Mouse (Mus musculus) layer of hippocampus, adult 8-10 months (tissue): ENCODE data around the gene Cdan1. TPM values are rescaled to one million over a fixed set of nuclear protein-coding genes. Genes with fewer than 3 reads are reported as not detected.
A peak's percentile ranks its signal among the peaks of the same experiment; 100 is the strongest.
"Not testable (repeated sequence)": the region's sequence is repeated elsewhere in the genome, so short reads cannot be mapped to it uniquely, and the experiment has no call there.

Experiments
- DNase-seq, 2 experiments: peaks; one replicate each; pipeline ENCODE4 v3.0.0; 2022; ENCODE audit warnings: low spot score in 2 of 2
- total RNA-seq, 4 experiments: library from RNA; stranded (reverse); gene quantifications; 2 replicates each; pipeline ENCODE4 v1.2.4; 2022

Gene Cdan1
- total RNA-seq, 4 experiments from 2014 or later = 27.0 to 35.3 (median 29.6) TPM

DNA sequence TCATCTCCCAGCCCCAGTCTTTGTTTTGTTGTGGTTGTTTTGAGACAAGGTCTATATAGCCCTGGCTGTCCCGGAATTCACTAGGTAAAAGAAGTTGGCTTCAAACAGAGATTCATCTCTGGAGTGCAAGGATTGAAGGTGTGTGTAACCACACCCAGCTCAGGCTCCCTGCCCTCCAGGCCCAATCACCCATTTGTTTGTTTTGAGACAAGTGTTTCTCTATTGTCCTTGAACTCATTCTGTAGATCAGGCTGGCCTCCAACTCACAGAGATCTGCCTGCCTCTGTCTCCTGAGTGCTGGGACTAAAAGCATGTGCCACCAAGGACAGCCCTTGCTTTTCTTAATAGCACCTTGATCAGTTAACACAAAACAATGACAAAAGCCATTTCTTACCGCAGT lies 101.9 kb downstream of the Cdan1 start:
- DNase-seq = no peak

DNA sequence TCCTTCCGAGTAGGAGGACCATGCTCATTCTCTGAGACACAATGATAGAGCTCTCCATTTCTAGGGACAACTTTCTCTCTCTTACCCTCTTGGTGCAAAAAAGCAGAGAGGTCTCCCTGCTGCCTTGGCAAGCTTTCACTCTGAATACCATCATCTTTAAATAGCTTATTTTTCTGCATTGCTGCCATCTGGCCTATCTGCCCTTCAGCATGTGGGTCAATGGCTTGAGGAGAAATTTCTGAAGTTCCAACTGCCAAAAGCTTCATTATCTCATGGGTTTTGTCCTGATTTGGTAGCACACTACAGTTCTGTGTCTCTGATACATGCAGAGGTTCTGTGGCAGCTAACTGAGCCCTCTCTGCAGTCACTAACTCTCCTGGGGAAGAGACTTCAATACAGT lies 104.4 kb downstream of the Cdan1 start:
- DNase-seq = no peak

DNA sequence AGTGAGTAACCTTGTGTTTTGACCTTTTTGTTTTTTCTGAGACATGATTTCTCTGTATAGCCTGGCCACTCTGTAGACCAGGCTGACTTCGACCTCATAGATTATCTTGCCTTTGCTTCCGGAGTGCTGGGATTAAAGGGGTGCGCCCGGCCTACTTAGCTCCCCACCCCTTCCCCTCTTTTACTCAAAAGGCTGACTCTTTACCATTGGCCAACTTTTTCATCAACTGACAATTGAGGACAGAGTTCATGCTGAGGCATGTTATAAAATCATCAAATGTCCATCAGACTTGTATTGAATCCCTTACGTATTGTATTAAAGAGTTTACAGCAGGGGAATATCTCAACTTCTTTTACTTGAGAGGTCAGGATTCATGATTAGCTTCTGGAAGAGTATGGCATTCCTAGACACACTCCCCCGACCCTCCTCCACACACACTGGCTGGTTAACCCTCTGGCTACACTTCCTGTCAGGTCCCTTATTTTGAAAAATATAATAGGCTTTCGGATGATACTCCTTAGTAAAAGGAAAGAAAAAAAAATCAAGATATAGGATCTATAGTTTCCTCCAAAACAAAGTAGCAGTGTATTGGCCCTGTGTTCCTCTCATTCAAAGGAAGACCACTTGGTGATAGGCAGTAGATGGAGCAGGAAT lies 117.9 kb downstream of the Cdan1 start:
- DNase-seq = no peak

DNA sequence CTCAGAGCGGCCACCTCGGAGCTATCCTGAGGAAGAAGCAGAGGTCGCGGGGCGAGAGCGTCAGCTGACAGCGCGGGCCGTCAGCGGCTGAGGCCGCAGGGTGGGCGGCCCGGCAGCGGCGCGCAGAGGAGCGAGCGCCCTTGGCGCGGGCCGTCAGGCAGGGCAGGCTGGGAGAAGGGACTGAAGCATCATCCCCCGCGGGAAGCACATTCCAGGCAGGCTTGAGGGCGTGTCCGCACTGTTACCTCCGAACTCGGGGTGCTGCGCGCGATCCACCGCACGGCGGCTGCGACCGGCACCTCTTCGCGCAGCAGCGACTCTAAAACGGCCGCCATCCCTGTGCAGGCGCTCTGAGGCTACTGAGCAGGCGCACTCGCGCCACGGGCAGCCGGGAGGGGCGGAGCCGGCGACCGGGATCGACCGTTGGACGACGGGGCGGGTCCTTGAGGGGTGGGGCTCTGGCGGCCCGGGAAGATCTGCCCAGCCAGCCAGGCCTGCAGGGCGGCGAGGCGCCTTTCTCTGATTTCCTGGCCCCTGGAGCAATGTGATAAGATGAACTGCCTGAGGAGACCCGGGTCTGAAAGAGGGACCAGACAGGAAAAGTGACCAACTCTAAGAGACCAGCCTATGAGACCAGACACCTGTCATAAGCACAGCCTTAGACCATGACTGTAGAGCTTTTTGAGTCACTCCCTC lies 118.6 kb downstream of the Cdan1 start:
- peak; percentile 75 to 83 for DNase-seq

DNA sequence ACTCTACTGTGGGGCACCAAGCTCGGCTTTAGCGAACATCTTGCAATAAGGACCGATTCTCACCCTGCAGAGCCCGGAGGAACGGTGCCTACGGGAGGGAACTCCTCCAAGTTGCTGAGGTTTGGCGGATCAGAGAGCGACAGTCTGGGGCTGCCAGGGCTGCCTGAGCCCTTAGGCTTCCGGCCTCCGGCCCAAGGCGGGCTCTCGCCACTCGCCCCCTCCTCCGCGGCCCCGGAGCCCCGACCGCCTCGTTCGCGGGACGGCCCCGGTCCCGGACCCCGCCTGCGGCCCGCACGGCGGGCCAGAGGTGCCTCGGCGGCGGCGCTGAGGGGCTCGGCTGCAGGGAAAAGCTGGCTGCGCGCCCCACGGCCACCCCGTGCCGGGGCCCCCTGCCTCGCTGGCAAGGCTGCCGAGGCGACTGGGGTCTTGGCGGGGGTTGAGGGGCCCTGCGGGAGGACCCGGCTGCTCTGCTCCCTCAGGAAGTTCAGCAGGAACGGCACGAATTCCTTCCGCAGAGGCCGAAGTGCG lies 119.2 kb downstream of the Cdan1 start:
- DNase-seq = no peak

DNA sequence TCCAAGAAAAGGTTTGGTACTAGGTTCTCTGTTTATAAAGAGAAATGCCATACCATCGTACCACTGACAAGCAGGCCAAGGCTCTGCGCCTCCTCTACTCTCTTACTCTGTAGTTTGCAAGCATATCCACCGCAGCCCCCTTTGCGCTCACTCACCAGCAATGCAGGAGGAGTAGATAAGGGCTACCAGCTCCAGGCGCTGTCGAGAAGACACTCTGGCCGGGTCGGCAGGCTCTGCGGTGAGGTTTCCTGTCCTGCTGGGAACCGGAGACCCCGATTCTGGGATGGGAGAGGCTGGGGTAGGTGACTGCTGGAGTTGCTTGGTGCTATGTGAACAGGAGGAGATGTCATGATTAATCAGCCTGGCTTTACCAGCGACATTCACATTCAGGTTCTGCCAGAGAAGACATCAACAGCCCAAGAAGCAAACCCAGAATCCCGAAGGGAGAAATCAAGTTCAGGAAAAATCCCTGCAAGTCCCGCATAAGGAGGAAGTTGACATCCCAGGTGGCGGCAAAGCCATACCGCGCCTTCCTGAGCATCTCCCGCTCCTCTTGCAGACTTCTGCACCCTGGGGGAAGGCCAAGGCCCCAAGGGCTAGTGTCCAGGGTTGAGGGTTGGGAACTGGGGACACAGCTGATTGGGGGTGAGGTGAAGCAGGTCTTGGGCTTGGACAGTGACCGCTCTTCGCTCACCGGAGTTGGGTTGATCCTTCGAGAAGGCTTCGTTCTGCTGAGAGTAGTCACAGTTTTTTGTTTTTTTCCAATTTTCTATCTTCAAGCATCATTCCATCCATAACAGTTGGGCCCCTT lies 119.9 kb downstream of the Cdan1 start:
- DNase-seq = no peak

DNA sequence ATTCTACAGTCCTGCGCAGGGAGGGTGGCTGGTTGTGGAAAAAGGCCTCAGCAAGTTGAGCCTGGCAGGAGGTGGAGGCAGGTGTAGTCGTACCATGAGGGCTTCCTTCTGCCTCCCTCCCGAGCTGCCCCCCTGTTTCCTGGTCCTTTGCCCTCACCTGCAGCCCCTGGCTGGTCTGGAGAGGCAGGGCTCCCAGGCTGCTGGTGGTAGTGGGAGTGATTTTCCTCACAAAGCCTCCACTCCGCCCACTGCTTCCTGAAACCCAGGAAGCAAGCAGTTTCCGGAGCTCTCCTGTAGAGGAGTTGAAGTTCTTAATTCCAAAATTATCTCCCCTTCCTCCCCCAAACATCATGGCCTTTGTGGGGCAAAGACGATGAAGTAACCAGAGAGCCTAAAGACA lies 125.8 kb downstream of the Cdan1 start:
- no peak for DNase-seq

DNA sequence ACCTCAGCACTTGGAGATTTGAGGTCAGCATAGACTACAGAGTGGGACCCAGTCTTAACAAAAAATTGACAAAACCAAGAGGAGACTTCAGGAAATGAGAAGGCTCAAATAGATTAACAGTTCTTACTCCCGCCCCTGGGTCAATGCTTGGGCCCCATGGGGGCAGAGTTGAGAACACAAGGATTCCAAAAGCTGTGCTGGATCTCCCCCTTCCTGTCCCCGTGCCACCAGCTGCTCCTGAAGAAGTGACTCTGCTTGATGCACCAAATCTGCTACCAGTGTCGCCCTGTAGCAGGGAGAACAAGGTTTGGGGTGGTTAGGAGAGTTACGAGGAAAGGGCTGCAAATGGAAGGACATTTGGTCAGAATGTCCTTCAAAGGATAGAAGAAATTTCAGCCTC lies 126.3 kb downstream of the Cdan1 start:
- no peak for DNase-seq

DNA sequence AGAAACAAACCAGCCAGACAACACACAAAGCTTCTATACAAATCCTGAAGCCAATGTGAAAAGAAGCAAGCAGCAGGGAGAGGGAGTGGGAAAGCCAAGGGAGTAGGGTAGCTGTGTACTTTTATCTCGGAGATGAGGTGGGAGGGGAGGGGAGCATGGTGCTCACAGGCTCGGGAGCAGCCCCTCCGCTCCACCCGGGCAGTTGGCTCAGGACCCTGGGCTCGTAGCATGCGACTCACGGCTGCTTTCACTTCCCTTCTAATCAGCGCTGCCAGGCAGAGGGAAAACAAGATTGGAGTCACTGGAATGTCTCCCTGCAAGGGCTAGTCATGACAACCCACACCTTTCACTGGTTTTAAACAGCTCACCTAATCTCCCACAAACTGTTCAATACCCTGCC lies 127.4 kb downstream of the Cdan1 start:
- no peak for DNase-seq

DNA sequence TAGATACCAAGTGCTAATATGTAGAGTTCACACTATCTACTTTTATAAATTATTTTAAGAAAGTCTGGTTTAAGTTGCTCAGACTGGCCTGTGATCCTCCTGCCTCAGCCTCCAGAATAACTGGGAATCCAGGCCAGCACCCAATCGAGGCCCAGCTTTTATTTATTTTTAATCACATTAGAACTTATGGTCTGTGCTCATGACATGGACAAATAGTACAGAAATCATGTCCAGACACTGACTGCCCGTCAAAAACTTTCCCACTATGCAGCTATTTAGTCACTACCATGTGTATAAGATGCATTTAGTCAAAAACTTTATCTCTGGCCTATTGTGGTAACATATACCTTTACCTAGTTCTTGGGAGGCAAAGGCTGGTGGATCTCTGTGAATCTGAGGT lies 128.0 kb downstream of the Cdan1 start:
- no peak for DNase-seq

DNA sequence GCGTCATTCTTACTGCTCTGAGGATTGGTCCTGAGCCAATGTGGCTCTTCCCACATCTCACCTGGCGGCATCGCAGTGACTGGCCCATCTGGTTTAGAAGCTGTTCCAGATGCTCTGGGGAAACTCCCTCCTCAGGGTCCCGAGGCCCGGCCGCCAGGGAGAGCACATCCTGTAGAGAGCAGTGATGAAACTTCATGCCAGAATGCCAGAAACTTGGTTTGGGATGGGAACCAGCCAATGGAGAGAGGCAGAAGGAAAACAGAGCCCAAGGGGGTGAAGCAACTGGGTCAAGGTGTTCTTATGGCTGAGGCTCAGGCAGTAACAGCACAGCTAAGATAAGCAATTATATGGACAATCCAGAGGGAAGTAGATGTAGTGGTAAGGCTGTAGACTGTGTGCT lies 129.1 kb downstream of the Cdan1 start:
- no peak for DNase-seq

DNA sequence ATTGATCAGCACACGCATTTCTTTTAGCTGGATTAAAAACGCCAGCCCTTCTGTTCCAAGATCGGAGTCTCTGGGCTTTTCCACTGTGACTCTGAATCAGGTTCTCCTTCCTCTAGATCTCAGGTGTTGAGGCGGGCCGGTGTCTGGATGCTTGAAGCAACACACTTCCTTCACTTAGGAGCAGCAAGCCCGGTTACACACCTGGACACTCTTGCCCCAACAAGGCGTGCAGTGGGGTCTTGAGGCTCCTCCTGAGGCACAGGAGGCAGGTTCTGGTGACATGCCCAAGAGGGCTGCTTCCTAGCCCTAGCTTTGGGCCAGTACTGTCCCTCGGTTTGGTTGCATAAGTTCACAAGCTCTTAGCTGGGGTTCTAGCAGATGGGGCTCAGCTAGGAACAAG lies 131.4 kb downstream of the Cdan1 start:
- DNase-seq = no peak

DNA sequence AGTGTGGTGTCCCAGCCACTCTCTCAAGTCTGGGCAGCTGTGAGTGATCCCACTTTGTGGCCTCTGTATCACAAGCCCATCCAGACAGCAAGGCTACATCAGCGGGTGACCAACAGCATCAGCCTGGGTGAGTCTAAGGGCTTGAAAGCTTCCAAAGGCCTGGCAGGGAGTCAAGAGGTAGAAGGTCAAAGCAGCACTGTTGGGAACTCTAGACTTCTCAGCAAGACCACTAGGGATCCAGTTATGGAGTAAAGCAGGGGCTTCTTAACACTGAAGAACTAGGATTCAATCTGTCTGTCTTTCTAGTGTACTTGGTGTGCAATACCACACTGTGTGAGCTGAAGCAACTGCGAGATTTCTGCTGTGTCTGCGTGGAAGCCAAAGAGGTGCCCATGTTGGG lies 136.5 kb downstream of the Cdan1 start:
- no peak for DNase-seq

DNA sequence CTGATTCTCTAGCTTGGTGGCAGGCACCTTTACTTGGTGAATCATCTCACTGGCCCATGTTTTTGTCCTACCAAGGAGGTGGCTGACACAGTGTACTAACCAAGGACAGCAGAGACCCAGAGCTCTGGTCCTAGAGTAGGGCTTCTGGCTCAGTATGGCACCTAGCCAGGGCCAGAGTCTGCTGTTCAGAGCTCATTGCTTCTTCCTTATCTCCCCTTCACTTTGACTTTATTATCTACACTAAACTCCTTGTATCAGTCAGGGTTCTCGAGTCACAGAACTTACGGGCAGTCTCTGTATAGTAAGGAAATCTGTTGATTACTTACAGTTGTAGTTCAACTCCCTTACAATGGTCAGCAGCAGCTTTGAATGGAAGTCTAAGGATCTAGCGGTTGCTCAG lies 139.0 kb downstream of the Cdan1 start:
- DNase-seq = no peak

DNA sequence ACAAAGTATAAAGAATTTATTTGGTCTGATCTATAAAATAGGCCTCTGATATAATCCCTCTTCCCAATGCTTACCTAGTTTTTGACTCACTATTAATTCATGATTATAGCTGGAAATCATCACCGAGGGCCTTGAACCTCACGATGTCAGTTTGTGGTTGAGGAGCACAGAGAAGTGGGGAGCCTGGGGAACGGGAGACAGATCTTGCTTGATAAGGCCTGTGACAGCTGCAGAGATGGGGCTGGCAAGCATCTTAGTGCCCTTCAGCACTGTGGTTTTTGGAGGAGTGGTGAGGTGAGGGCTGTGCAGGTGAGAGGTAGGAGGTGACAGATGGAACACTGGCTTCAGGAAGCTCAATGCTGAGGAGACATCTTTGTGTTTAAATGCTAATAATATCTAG lies 139.8 kb downstream of the Cdan1 start:
- no peak for DNase-seq

DNA sequence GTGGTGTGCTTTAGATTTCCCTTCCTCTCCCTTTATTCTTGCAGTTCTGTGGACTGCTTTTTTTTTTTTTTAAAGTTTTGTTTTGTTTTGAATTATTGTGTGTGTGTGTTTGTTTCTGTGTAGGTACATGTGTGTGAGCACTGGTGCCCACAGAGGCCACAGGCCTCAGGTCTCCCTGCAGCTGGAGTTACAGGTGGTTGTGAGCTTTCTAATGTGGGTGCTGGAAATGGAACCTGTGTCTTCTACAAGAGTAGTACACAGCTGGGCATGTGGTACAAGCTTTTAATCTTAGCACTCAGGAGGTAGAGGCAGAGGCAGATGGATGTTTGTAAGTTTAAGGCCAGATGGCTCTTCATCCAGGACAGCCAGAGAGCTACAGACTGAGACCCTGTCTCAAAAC lies 142.9 kb downstream of the Cdan1 start:
- DNase-seq = no peak

DNA sequence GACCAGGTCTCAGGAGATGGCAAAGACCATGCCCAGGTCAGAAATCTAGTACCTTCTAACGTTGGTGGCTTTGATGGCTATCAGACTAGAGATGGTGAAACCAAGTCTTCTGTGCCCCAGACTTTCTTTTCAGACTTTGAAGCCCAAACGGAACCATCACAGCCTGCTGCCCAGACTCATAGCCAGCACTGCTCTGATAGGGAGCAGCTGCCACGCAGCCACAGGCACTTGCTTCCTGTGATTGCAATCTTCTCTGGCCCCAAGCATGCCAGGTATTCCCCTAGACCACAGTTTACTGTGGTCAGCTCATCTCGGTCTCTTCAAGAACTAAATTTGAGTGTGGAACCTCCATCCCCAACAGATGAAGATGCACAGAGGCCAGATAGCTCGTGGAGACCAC lies 147.3 kb downstream of the Cdan1 start:
- no peak for DNase-seq

DNA sequence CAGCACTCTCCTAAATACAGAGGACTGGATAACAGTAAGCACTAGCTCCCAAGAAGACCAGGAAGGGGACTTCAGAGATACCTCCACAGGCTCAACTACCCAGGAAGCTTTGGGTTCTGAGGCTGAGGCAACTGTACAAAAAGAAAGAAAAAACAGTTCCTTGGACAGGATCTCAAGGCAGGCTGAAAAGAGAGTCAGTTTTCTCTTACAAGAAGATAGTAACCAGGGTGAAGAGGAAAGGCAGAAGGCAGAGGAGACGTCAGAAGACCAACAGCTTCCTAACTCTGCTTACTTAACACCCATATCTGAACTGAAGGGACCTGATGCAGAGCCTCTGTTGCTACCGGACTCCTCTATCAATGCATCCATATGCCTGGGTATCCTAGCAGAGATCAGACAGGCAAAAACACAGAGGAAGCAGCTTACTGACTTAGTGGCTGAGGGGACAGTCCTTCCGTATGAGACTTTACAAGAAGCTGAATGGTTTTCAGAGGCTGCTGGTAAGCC lies 149.5 kb downstream of the Cdan1 start:
- DNase-seq = no peak

DNA sequence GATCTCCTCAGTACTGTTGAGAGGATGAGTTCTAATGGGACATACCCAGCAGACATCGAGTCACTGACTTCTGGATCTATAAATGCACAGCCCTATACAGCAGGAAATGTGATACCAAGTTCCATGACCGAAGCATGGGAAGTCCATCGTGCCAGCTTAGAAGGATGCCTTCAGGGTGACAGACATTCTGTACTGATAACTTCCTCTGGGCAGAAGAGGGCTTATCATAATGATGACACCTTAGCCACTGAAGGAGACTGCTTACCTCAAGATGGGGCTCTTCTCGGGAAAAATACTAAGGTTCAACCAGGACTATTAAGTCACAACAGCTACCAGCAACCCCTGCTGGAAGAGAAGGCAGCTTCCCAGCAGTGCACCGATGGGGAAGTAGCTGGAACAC lies 152.2 kb downstream of the Cdan1 start:
- no peak for DNase-seq

DNA sequence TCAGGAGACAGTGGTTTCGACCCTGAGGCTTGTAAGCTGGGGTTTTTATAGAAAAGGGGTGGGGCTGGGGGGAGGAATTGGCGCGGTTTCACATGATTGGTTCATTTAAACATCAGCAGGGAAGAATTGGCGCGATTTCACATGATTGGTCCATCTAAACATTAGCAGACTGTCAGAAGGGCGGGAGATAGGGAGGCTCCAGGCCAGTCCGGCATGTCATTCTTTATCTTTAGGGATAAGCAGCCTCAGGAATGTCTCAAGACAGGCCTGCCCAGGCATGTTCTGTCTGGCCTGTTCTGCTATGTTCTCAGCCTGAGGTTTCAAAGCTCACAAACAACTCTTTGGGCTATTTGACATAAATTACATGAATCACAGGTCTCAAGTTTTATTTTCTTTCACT lies 168.8 kb downstream of the Cdan1 start:
- not testable (repeated sequence) for DNase-seq

DNA sequence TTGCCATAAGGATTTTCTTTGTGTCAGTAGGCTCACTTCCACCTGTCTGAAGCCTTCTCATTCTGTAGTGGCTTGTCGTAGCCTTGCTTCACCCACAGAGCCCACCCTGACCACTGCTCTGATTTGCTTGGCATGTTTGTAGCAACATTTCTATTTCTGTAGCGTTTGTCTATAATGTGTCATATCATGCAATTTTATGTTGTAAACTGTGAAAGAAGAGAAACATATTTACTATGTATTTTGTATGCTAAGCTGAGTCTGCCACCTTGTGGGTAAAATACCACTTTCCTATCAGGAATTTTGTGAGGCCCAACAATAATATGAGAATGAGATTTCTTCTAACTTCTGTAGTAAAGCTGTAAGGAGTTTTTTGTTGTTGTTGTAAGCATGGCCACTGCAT lies 179.7 kb downstream of the Cdan1 start:
- DNase-seq = no peak

DNA sequence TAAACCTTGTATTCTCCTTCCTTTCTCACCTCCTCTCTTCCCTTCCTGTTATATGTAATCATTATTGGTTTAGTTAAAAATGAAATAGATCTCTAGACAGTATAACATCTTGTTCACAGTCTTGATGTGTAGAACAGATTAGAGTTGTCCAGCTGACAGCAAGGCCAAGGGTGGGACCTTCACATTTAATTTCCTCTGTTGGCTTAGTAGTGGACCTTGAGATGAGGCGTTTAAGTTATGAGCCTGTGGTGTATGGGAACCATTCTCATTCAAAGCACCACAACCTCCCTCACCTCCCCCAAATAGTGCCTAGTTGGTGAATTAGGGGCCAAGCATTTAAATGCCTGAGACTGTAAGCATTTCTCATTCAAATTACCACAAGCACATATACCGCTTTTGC lies 182.5 kb downstream of the Cdan1 start:
- no peak for DNase-seq
